Mouse (Mus musculus) MEL (cell line): ENCODE results near the gene Tssk6. TPM values are rescaled to one million over a fixed set of nuclear protein-coding genes. Genes with fewer than 3 reads are reported as not detected.

Source experiments
- DNase-seq: peaks from one replicate; pipeline ENCODE4 v3.0.0; 2011; ENCODE audit warnings: low read depth, low spot score
- H3K27ac ChIP-seq: 2 replicates; pipeline ENCODE4 v1.5.1; 2012; ENCODE audit warnings: low read depth, mild to moderate bottlenecking, control low read depth, low read length, moderate library complexity; ENCODE audit not compliant: control insufficient read depth
- H3K27me3 ChIP-seq, 2 experiments: fragments of 150-350 bp in 1 of 2; sonication (generic) in 1 of 2; 2 replicates each; pipeline ENCODE4 v1.6.1; 2012; ENCODE audit warnings: low read length in 2 of 2, mild to moderate bottlenecking in 2 of 2, improper control_type of control experiment in 1 of 2, moderate library complexity in 1 of 2; ENCODE audit not compliant: insufficient read depth in 2 of 2, control insufficient read depth in 1 of 2
- H3K36me3 ChIP-seq, 2 experiments: 2 replicates each; pipeline ENCODE4 v1.6.1; 2012 to 2014; ENCODE audit warnings: low read length in 2 of 2, improper control_type of control experiment in 1 of 2, inconsistent platforms in 1 of 2, mild to moderate bottlenecking in 1 of 2; ENCODE audit not compliant: insufficient read depth in 2 of 2, control insufficient read depth in 1 of 2
- H3K4me1 ChIP-seq, 2 experiments: fragments of 150-350 bp in 1 of 2; sonication (generic) in 1 of 2; 2 replicates each; pipeline ENCODE4 v1.6.1; 2012; ENCODE audit warnings: low read length in 2 of 2, improper control_type of control experiment in 1 of 2, mild to moderate bottlenecking in 1 of 2; ENCODE audit not compliant: insufficient read depth in 2 of 2, control insufficient read depth in 1 of 2
- H3K4me3 ChIP-seq, 2 experiments: fragments of 150-350 bp in 1 of 2; sonication (generic) in 1 of 2; 2 replicates each; pipeline ENCODE4 v1.5.1; 2012; ENCODE audit warnings: low read depth in 2 of 2, low read length in 2 of 2, mild to moderate bottlenecking in 2 of 2, moderate library complexity in 2 of 2, control low read depth in 1 of 2, improper control_type of control experiment in 1 of 2; ENCODE audit not compliant: control insufficient read depth in 1 of 2, insufficient read depth in 1 of 2
- H3K79me2 ChIP-seq: 2 replicates; pipeline ENCODE4 v1.6.1; 2012; ENCODE audit warnings: mild to moderate bottlenecking, low read length, moderate library complexity; ENCODE audit not compliant: control insufficient read depth, poor library complexity, insufficient read depth
- H3K9ac ChIP-seq: 2 replicates; pipeline ENCODE4 v1.6.1; 2012; ENCODE audit warnings: low read depth, mild to moderate bottlenecking, control low read depth, low read length, moderate library complexity; ENCODE audit not compliant: control insufficient read depth, poor library complexity, severe bottlenecking
- H3K9me3 ChIP-seq: fragments of 150-350 bp; sonication (generic); replicated peaks from 2 replicates; pipeline ENCODE4 v1.6.1; 2012; ENCODE audit warnings: mild to moderate bottlenecking, low read length, improper control_type of control experiment, moderate library complexity; ENCODE audit not compliant: insufficient read depth
- CHD1 ChIP-seq: IDR thresholded peaks from 2 replicates; pipeline ENCODE4 v1.6.1; 2012; ENCODE audit warnings: low read depth, mild to moderate bottlenecking, inconsistent platforms, low read length, improper control_type of control experiment
- E2F4 ChIP-seq: IDR thresholded peaks from 2 replicates; pipeline ENCODE4 v1.6.1; 2011; ENCODE audit warnings: low read depth, low read length, improper control_type of control experiment, borderline replicate concordance
- ELF1 ChIP-seq: IDR thresholded peaks from 2 replicates; pipeline ENCODE4 v1.6.1; 2014; ENCODE audit warnings: low read depth, mild to moderate bottlenecking, inconsistent platforms, low read length, improper control_type of control experiment, moderate library complexity
- ETS1 ChIP-seq: IDR thresholded peaks from 2 replicates; pipeline ENCODE4 v1.6.1; 2012; ENCODE audit warnings: low read depth, mild to moderate bottlenecking, inconsistent platforms, low read length, improper control_type of control experiment, moderate library complexity
- GABPA ChIP-seq: IDR thresholded peaks from 2 replicates; pipeline ENCODE4 v1.6.1; 2012; ENCODE audit warnings: low read depth, mild to moderate bottlenecking, inconsistent platforms, low read length, improper control_type of control experiment, moderate library complexity
- HCFC1 ChIP-seq: IDR thresholded peaks from 2 replicates; pipeline ENCODE4 v1.6.1; 2012; ENCODE audit warnings: low read depth, mild to moderate bottlenecking, inconsistent platforms, low read length, improper control_type of control experiment, moderate library complexity
- JUND ChIP-seq: IDR thresholded peaks from 2 replicates; pipeline ENCODE4 v1.6.1; 2011; ENCODE audit warnings: low read depth, mild to moderate bottlenecking, improper control_type of control experiment, low read length
- KAT2A ChIP-seq: conservative IDR thresholded peaks from 2 replicates; pipeline ENCODE4 v1.6.1; 2012; ENCODE audit warnings: low read depth, low read length, improper control_type of control experiment, inconsistent platforms
- MEF2A ChIP-seq: IDR thresholded peaks from 2 replicates; pipeline ENCODE4 v1.6.1; 2014; ENCODE audit warnings: low read depth, mild to moderate bottlenecking, inconsistent platforms, low read length, improper control_type of control experiment; ENCODE audit not compliant: poor library complexity, insufficient replicate concordance, severe bottlenecking; ENCODE audit errors: extremely low read depth
- MXI1 ChIP-seq: IDR thresholded peaks from 2 replicates; pipeline ENCODE4 v1.6.1; 2011; ENCODE audit warnings: mild to moderate bottlenecking, low read depth, low read length, improper control_type of control experiment
- MYC ChIP-seq: IDR thresholded peaks from 2 replicates; pipeline ENCODE4 v1.6.1; 2011; ENCODE audit warnings: low read depth, mild to moderate bottlenecking, low read length, improper control_type of control experiment, moderate library complexity
- POLR2A ChIP-seq, 2 experiments: IDR thresholded peaks; 2 replicates each; pipeline ENCODE4 v1.6.1; 2011 to 2012; ENCODE audit warnings: low read length in 2 of 2, mild to moderate bottlenecking in 2 of 2, control low read depth in 1 of 2, improper control_type of control experiment in 1 of 2, low read depth in 1 of 2, moderate library complexity in 1 of 2; ENCODE audit not compliant: control insufficient read depth in 1 of 2, insufficient read depth in 1 of 2, poor library complexity in 1 of 2
- POLR2AphosphoS2 ChIP-seq: IDR thresholded peaks from 2 replicates; pipeline ENCODE4 v1.6.1; 2011; ENCODE audit warnings: low read length, improper control_type of control experiment
- POLR2AphosphoS5 ChIP-seq: IDR thresholded peaks from 2 replicates; pipeline ENCODE4 v1.6.1; 2012; ENCODE audit warnings: low read depth, borderline replicate concordance, mild to moderate bottlenecking, inconsistent platforms, low read length, moderate library complexity, mixed read lengths
- RAD21 ChIP-seq: IDR thresholded peaks from 2 replicates; pipeline ENCODE4 v1.6.1; 2011; ENCODE audit warnings: mild to moderate bottlenecking, low read depth, low read length, improper control_type of control experiment
- SIN3A ChIP-seq: IDR thresholded peaks from 2 replicates; pipeline ENCODE4 v1.6.1; 2012; ENCODE audit warnings: low read length, improper control_type of control experiment, inconsistent platforms
- SMC3 ChIP-seq: IDR thresholded peaks from 2 replicates; pipeline ENCODE4 v1.6.1; 2011; ENCODE audit warnings: low read depth, low read length, improper control_type of control experiment
- TAL1 ChIP-seq: IDR thresholded peaks from 2 replicates; pipeline ENCODE4 v1.6.1; 2012; ENCODE audit warnings: mild to moderate bottlenecking, inconsistent platforms, low read length, moderate library complexity, mixed read lengths
- TBP ChIP-seq: IDR thresholded peaks from 2 replicates; pipeline ENCODE4 v1.8.0; 2011; ENCODE audit warnings: low read depth, low read length, improper control_type of control experiment
- UBTF ChIP-seq: IDR thresholded peaks from 2 replicates; pipeline ENCODE4 v1.6.1; 2012; ENCODE audit warnings: low read depth, mild to moderate bottlenecking, inconsistent platforms, low read length, improper control_type of control experiment, moderate library complexity, borderline replicate concordance; ENCODE audit not compliant: insufficient read depth
- USF1 ChIP-seq: IDR thresholded peaks from 2 replicates; pipeline ENCODE4 v1.6.1; 2014; ENCODE audit warnings: low read depth, mild to moderate bottlenecking, inconsistent platforms, low read length, improper control_type of control experiment, moderate library complexity
- ZC3H11A ChIP-seq: IDR thresholded peaks from 2 replicates; pipeline ENCODE4 v1.6.1; 2012; ENCODE audit warnings: low read depth, mild to moderate bottlenecking, inconsistent platforms, low read length, improper control_type of control experiment
- ZKSCAN1 ChIP-seq: IDR thresholded peaks from 2 replicates; pipeline ENCODE4 v1.6.1; 2012; ENCODE audit warnings: low read depth, mild to moderate bottlenecking, inconsistent platforms, low read length, improper control_type of control experiment, moderate library complexity
- ZMIZ1 ChIP-seq: IDR thresholded peaks from 2 replicates; pipeline ENCODE4 v1.6.1; 2012; ENCODE audit warnings: low read depth, mild to moderate bottlenecking, inconsistent platforms, low read length, improper control_type of control experiment, moderate library complexity
- polyA plus RNA-seq, 2 experiments: library from polyadenylated mRNA; stranded (reverse) in 1 of 2; unstranded in 1 of 2; fragments of >175 nt in 1 of 2; fragments of >200 nt in 1 of 2; gene quantifications; 2 replicates each; pipeline versions ENCODE4 v1.2.1 to v1.2.4; 2012; ENCODE audit warnings: low replicate concordance in 2 of 2, low read depth in 1 of 2; ENCODE audit not compliant: insufficient read length in 2 of 2, insufficient read depth in 1 of 2, missing spikeins in 1 of 2
- total RNA-seq: library from RNA; depleted of rRNA; stranded (reverse); fragments of 300-350 nt; gene quantifications from 2 replicates; pipeline ENCODE4 v1.2.3, GENCODE M21; 2012

Gene Tssk6
- total and polyA plus RNA-seq, 3 experiments = 3.4 to 3.8 TPM; not detected in 1

DNA sequence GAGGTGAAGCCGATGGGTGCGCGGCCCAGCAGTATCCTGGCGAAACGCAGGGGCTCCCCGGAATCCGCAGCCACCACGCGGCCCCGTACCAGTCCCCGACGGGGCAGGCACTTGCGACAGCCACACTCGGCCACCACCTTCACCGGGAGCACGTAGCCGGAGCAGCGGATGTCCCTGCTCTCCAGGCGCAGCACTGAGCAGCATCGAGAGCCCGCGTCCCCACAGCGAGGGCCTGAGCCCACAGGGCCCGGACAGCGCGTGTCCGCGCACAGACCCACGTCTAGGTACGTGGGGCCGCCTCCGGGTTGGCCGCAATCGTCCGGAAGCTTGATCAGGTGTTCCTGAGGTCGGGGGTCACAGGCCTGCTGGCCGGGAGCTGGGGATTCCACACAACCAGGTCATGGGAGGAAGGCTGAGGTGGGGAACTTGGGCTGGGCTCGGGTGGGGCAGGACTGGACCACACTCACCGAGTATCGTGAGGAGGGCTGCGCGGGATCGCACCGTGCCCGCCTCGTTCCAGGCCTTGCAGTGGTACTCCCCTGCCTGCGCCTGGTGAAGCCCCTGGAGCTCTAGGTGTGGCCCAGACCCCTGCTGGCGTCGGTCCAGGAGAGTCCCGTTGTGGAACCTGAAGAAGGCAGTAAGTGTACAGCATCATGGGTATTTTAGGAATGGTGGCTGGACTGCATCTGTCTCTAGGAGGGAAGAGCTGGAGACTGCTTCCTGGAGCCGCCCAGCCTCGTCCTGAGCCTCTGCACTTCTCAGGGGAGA is 19.0 kb upstream of the Tssk6 start:
- no peaks in the 10 kb centered on the region for H3K79me2 ChIP-seq
- DNase-seq = no peak
- H3K4me3 ChIP-seq = no peak overlapping the region
- H3K27me3 ChIP-seq = no peaks in the 10 kb centered on the region
- no peaks in the 10 kb centered on the region for H3K4me1 ChIP-seq
- no peak overlapping the region for H3K9ac ChIP-seq
- H3K9me3 ChIP-seq = no peaks in the 10 kb centered on the region
- no peaks in the 10 kb centered on the region for H3K36me3 ChIP-seq
- no peak overlapping the region for H3K27ac ChIP-seq
- TF ChIP-seq ELF1 (no peak), TBP (no peak), ETS1 (no peak), CHD1 (no peak), SMC3 (no peak), MYC (no peak), MXI1 (no peak), TAL1 (no peak), POLR2AphosphoS5 (no peak), UBTF (no peak), RAD21 (no peak), ZC3H11A (no peak), SIN3A (no peak), ZKSCAN1 (no peak), JUND (no peak), E2F4 (no peak), ZMIZ1 (no peak), MEF2A (no peak), HCFC1 (no peak), POLR2A (IDR thresholded peaks at IDR 0.05; ENCODE audit: control insufficient read depth in 1 of 2, insufficient read depth in 1 of 2, low read depth in 1 of 2, low read length in 2 of 2, poor library complexity in 1 of 2) (no peak)

DNA sequence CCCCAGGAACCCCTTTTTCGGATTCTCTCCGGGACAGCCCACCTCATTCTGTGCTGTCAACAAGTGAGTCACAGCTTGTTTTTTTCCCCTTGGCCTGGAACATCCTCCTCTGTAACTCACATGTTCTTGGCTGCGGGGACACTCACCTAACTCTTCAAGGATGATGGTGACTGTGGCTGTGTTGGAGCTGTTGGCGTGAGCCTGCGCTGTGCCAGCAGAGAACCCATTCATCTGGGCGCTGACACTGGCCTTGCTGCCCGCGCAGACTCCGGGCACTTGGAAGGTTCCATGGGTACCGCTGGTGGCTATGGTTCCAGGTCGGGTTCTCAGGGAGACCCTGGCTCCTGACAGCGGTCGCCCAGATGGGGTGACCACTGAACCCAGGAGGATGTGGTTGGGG is 17.8 kb upstream of the Tssk6 start:
- no peak for DNase-seq
- Histone ChIP-seq H3K27me3 (no peaks in the 10 kb centered on the region), H3K4me1 (no peaks in the 10 kb centered on the region), H3K27ac (no peak overlapping the region), H3K9me3 (no peaks in the 10 kb centered on the region), H3K4me3 (no peak overlapping the region), H3K79me2 (no peaks in the 10 kb centered on the region), H3K9ac (no peak overlapping the region), H3K36me3 (no peaks in the 10 kb centered on the region)
- no peak for TF ChIP-seq ZKSCAN1
- no peak for TF ChIP-seq USF1
- no peak for TF ChIP-seq E2F4
- TF ChIP-seq KAT2A = no peak
- TF ChIP-seq RAD21 = no peak
- no peak for TF ChIP-seq ELF1
- no peak for TF ChIP-seq TBP
- TF ChIP-seq CHD1 = no peak
- no peak for TF ChIP-seq GABPA
- TF ChIP-seq POLR2A (IDR thresholded peaks at IDR 0.05; ENCODE audit: control insufficient read depth in 1 of 2, insufficient read depth in 1 of 2, low read depth in 1 of 2, low read length in 2 of 2, poor library complexity in 1 of 2) = no peak
- TF ChIP-seq POLR2AphosphoS2 = no peak
